Mouse (Mus musculus) frontal cortex, adult (tissue): ENCODE results near the gene Cd34.
A peak's percentile ranks its signal among the peaks of the same experiment; 100 is the strongest.

Source experiments
- ATAC-seq: cut with Nextera tagmentation; 2 replicates; pipeline ENCODE4 v1.9.2; 2017; ENCODE audit warnings: mild to moderate bottlenecking, moderate library complexity, mixed read lengths; ENCODE audit not compliant: low TSS enrichment

Gene Cd34

GRCm38 (mm10) chr1:194971980-194972379 is 33.4 kb downstream of the Cd34 start:
- ATAC-seq = peak; percentile 62

- peak; percentile 64 for ATAC-seq
Measured at GRCm38 (mm10) chr1:194976164-194976516, 37.5 kb downstream of the Cd34 start.

GRCm38 (mm10) chr1:194976517-194977370 is 38.1 kb downstream of the Cd34 start:
- peak; percentile 25 for ATAC-seq

- peak; percentile 7 for ATAC-seq
Measured at GRCm38 (mm10) chr1:194977371-194977761, 38.7 kb downstream of the Cd34 start.

- peak; percentile 58 for ATAC-seq
Measured at GRCm38 (mm10) chr1:194977946-194978720, 39.5 kb downstream of the Cd34 start.

- no peak for ATAC-seq
Measured at GRCm38 (mm10) chr1:194980826-194981435, 42.3 kb downstream of the Cd34 start.

GRCm38 (mm10) chr1:194982931-194983690 is 44.5 kb downstream of the Cd34 start:
- 0 out of 2 replicates have a peak, but pooled peaks have one; percentile 10 for ATAC-seq

- ATAC-seq = no peak
Measured at GRCm38 (mm10) chr1:194984914-194985313, 46.3 kb downstream of the Cd34 start.

- ATAC-seq = no peak
Measured at GRCm38 (mm10) chr1:194985442-194986210, 47.0 kb downstream of the Cd34 start.

GRCm38 (mm10) chr1:194989024-194989423 is 50.4 kb downstream of the Cd34 start:
- ATAC-seq = no peak

- no peak for ATAC-seq
Measured at GRCm38 (mm10) chr1:194990976-194991375, 52.4 kb downstream of the Cd34 start.

- ATAC-seq = no peak
Measured at GRCm38 (mm10) chr1:194991654-194992053, 53.0 kb downstream of the Cd34 start.

GRCm38 (mm10) chr1:194992589-194993317 is 54.1 kb downstream of the Cd34 start:
- no peak for ATAC-seq

- no peak for ATAC-seq
Measured at GRCm38 (mm10) chr1:194993409-194993988, 54.9 kb downstream of the Cd34 start.

GRCm38 (mm10) chr1:194994262-194994661 is 55.6 kb downstream of the Cd34 start:
- no peak for ATAC-seq

GRCm38 (mm10) chr1:194995196-194995595 is 56.6 kb downstream of the Cd34 start:
- ATAC-seq = no peak

GRCm38 (mm10) chr1:194998396-194998795 is 59.8 kb downstream of the Cd34 start:
- no peak for ATAC-seq

GRCm38 (mm10) chr1:195003328-195003727 is 64.7 kb downstream of the Cd34 start:
- ATAC-seq = peak; percentile 77

- ATAC-seq = no peak
Measured at GRCm38 (mm10) chr1:195004194-195004593, 65.6 kb downstream of the Cd34 start.

GRCm38 (mm10) chr1:195006267-195006666 is 67.6 kb downstream of the Cd34 start:
- no peak for ATAC-seq
